Mouse (Mus musculus): ENCODE results near the gene Serinc2.

The Serinc2 gene

GRCm38 (mm10) chr4:130279105-130279504, at the start of gene Serinc2:
Serinc2 (minus strand) TSS chr4:130279205.
- no peak for DNase-seq (ENCODE audit: low spot score)

GRCm38 (mm10) chr4:130327366-130327765, 48.4 kb upstream of the Serinc2 start:
- no peak for DNase-seq (ENCODE audit: low spot score)

GRCm38 (mm10) chr4:130325446-130325845, 46.4 kb upstream of the Serinc2 start:
- DNase-seq (ENCODE audit: low spot score): no peak

- DNase-seq (ENCODE audit: low spot score): no peak
Observed at GRCm38 (mm10) chr4:130323607-130324006, 44.6 kb upstream of the Serinc2 start.

- DNase-seq (ENCODE audit: low spot score): no peak
Observed at GRCm38 (mm10) chr4:130323165-130323564, 44.2 kb upstream of the Serinc2 start.

- DNase-seq (ENCODE audit: low spot score): no peak
Observed at GRCm38 (mm10) chr4:130322567-130322966, 43.6 kb upstream of the Serinc2 start.

GRCm38 (mm10) chr4:130321640-130322039, 42.6 kb upstream of the Serinc2 start:
- no peak for DNase-seq (ENCODE audit: low spot score)

GRCm38 (mm10) chr4:130319564-130319963, 40.6 kb upstream of the Serinc2 start:
- DNase-seq (ENCODE audit: low spot score): no peak

GRCm38 (mm10) chr4:130318122-130318521, 39.1 kb upstream of the Serinc2 start:
- DNase-seq (ENCODE audit: low spot score): no peak

- DNase-seq (ENCODE audit: low spot score): no peak
Observed at GRCm38 (mm10) chr4:130316691-130317090, 37.7 kb upstream of the Serinc2 start.

GRCm38 (mm10) chr4:130315771-130316527, 36.9 kb upstream of the Serinc2 start:
- DNase-seq (ENCODE audit: low spot score): no peak

GRCm38 (mm10) chr4:130313552-130313951, 34.5 kb upstream of the Serinc2 start:
- DNase-seq (ENCODE audit: low spot score): no peak

- no peak for DNase-seq (ENCODE audit: low spot score)
Observed at GRCm38 (mm10) chr4:130312526-130312925, 33.5 kb upstream of the Serinc2 start.

- no peak for DNase-seq (ENCODE audit: low spot score)
Observed at GRCm38 (mm10) chr4:130309254-130309653, 30.2 kb upstream of the Serinc2 start.

GRCm38 (mm10) chr4:130308231-130309081, 29.5 kb upstream of the Serinc2 start, which contains the start of the genes Fabp3 and Gm10570:
Fabp3 (plus strand) TSS chr4:130308595.
Gm10570 (minus strand) TSS chr4:130308674.
- no peak for DNase-seq (ENCODE audit: low spot score)

GRCm38 (mm10) chr4:130307851-130308230, 28.8 kb upstream of the Serinc2 start:
- DNase-seq (ENCODE audit: low spot score): no peak

- DNase-seq (ENCODE audit: low spot score): no peak
Observed at GRCm38 (mm10) chr4:130306796-130307630, 28.0 kb upstream of the Serinc2 start.

- DNase-seq (ENCODE audit: low spot score): no peak
Observed at GRCm38 (mm10) chr4:130304746-130305145, 25.7 kb upstream of the Serinc2 start.

GRCm38 (mm10) chr4:130302285-130302870, 23.4 kb upstream of the Serinc2 start:
- no peak for DNase-seq (ENCODE audit: low spot score)

- no peak for DNase-seq (ENCODE audit: low spot score)
Observed at GRCm38 (mm10) chr4:130299629-130300018, 20.6 kb upstream of the Serinc2 start.

GRCm38 (mm10) chr4:130298877-130299628, 20.0 kb upstream of the Serinc2 start:
- no peak for DNase-seq (ENCODE audit: low spot score)
